Mouse (Mus musculus) thymus, adult 2 months (tissue): ENCODE results near the gene Prlr.

Experiments used
- CTCF ChIP-seq: fragments of 200-500 bp; IDR thresholded peaks from 2 replicates; pipeline ENCODE4 v1.5.1; 2012; ENCODE audit warnings: mild to moderate bottlenecking, control low read depth, low read length, moderate library complexity, borderline replicate concordance; ENCODE audit not compliant: control insufficient read depth, poor library complexity, insufficient read depth; ENCODE audit errors: extremely low read depth
- POLR2A ChIP-seq: fragments of 200-500 bp; IDR thresholded peaks from 2 replicates; pipeline ENCODE4 v1.6.1; 2012; ENCODE audit warnings: mild to moderate bottlenecking, low read length, control low read depth, moderate library complexity; ENCODE audit not compliant: control insufficient read depth, poor library complexity, insufficient read depth; ENCODE audit errors: extremely low read depth

DNA sequence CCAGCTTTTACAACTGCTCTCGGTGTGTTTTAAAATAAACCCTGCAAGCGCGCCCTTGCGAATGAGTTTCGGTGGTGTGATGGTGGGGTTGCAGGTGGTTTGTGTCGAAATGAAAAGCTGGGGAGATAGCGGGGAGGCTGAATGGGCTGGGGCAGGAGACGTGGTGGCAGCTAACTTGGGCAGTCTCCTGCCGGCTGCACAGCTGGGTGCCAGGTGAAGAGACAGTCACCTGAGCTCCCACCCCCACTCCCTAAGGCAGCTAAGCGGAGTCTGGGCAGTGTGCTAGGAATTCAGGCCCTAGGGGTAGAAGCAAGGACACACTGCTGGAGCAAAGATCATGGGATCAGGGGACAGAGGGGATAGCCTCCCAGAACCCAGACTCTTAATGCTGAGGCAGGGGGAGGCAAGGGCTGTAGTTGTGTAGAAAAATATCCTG, 1.1 kb downstream of the Prlr start:
- TF ChIP-seq CTCF: no peak
- TF ChIP-seq POLR2A: no peak
